Mouse (Mus musculus) heart, adult 2 months (tissue): ENCODE results near the gene Tmem143.
"Not testable (repeated sequence)": the region's sequence is repeated elsewhere in the genome, so short reads cannot be mapped to it uniquely, and the experiment has no call there.

Experiments
- CTCF ChIP-seq: fragments of 200-600 bp; IDR thresholded peaks from 2 replicates; pipeline ENCODE4 v1.8.1; 2022; ENCODE audit warnings: antibody characterized with exemption, mild to moderate bottlenecking, moderate library complexity
- POLR2A ChIP-seq: fragments of 200-500 bp; IDR thresholded peaks from 2 replicates; pipeline ENCODE4 v1.6.1; 2011; ENCODE audit warnings: mild to moderate bottlenecking, low read depth, low read length, control low read depth; ENCODE audit not compliant: insufficient read depth

GRCm38 (mm10) chr7:45933766-45934165, 37.0 kb downstream of the Tmem143 start:
- TF ChIP-seq POLR2A, CTCF: not testable (repeated sequence)
